In the genomic region with DNA sequence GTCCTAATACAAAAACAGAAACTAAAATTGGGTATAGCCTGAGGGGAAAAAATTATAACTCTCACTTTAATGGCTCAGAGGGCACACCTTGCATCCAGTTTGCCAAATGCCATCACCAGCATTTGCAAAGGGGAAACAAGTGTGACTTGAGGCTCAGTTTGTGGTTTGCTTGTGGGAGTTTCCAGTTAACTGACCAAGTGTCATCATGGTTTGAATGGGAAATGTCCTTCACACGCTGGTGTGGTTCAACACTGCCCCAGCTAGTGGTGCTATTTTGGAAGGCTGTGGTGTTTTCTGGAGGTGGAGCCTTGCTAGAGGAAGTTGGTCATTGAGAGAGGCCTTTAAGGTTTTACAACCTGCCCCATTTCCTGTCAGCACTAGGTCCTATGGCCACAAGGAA, we compare ENCODE assay signal across 32 mouse cellular contexts.
"Had no signal": no experiment of that assay in that cellular context is flagged by ENCODE, and none has a peak within 500 bp of the region (broad histone marks: within the 10 kb centered on the region; RNA-seq: fewer than 3 reads in every experiment).

No protein-coding gene starts in this region.

- H3K4me1 ChIP-seq: liver, embryonic 12.5 days; liver, embryonic 13.5 days; liver, embryonic 15.5 days; lung, embryonic 15.5 days; megakaryocyte, embryonic 14.5 days; midbrain, embryonic 15.5 days had no signal

- H3K9me3 ChIP-seq: limb, embryonic 10.5 days; limb, embryonic 12.5 days; limb, embryonic 13.5 days; limb, embryonic 15.5 days; liver, embryonic 12.5 days; liver, embryonic 13.5 days; liver, embryonic 15.5 days; lung, embryonic 15.5 days; midbrain, embryonic 10.5 days; midbrain, embryonic 12.5 days; midbrain, embryonic 13.5 days; midbrain, embryonic 15.5 days; neural tube, embryonic 12.5 days had no signal

- H3K9ac ChIP-seq: limb, embryonic 12.5 days; limb, embryonic 13.5 days; limb, embryonic 15.5 days; liver, embryonic 12.5 days; liver, embryonic 13.5 days; liver, embryonic 14.5 days; liver, embryonic 15.5 days; liver, postnatal 0 days; lung, embryonic 14.5 days; lung, embryonic 15.5 days; midbrain, embryonic 12.5 days; midbrain, embryonic 13.5 days; midbrain, embryonic 15.5 days; neural tube, embryonic 12.5 days had no signal

- H3K27ac ChIP-seq: limb, embryonic 10.5 days; limb, embryonic 12.5 days; limb, embryonic 13.5 days; limb, embryonic 15.5 days; liver, embryonic 12.5 days; liver, embryonic 13.5 days; liver, embryonic 14.5 days; liver, embryonic 15.5 days; lung, embryonic 15.5 days; macrophage; midbrain, embryonic 10.5 days; midbrain, embryonic 12.5 days; midbrain, embryonic 13.5 days; midbrain, embryonic 15.5 days; neural tube, embryonic 12.5 days had no signal

- DNase-seq: left cerebral cortex, postnatal 4 days; liver; liver, embryonic 13.5 days; liver, postnatal 0 days; lung, adult 18-20 months; lung, adult 2 months; lung, embryonic 14.5 days; lung, postnatal 10 days; lung, postnatal 14 days; lung, postnatal 36 days; lung, postnatal 4 days; midbrain, embryonic 14.5 days had no signal

- H3K27me3 ChIP-seq: limb, embryonic 12.5 days; limb, embryonic 13.5 days; limb, embryonic 15.5 days; liver, embryonic 12.5 days; liver, embryonic 13.5 days; liver, embryonic 15.5 days; lung, embryonic 15.5 days; megakaryocyte, embryonic 14.5 days; midbrain, embryonic 12.5 days; midbrain, embryonic 13.5 days; midbrain, embryonic 15.5 days; neural tube, embryonic 12.5 days had no signal

- H3K4me2 ChIP-seq: limb, embryonic 12.5 days; limb, embryonic 13.5 days; limb, embryonic 15.5 days; liver, embryonic 11.5 days; liver, embryonic 12.5 days; liver, embryonic 13.5 days; liver, embryonic 15.5 days; lung, embryonic 14.5 days; lung, embryonic 15.5 days; midbrain, embryonic 11.5 days; midbrain, embryonic 12.5 days; midbrain, embryonic 13.5 days; midbrain, embryonic 15.5 days; neural tube, embryonic 12.5 days had no signal

- H3K36me3 ChIP-seq: limb, embryonic 10.5 days; limb, embryonic 12.5 days; limb, embryonic 13.5 days; limb, embryonic 15.5 days; liver, embryonic 12.5 days; liver, embryonic 13.5 days; liver, embryonic 15.5 days; lung, embryonic 15.5 days; midbrain, embryonic 10.5 days; midbrain, embryonic 12.5 days; midbrain, embryonic 13.5 days; midbrain, embryonic 15.5 days; neural tube, embryonic 12.5 days had no signal

- ATAC-seq: liver, embryonic 12.5 days; liver, postnatal 0 days; lung, postnatal 0 days; midbrain, embryonic 13.5 days; midbrain, embryonic 15.5 days; midbrain, embryonic 16.5 days had no signal

- H3K4me3 ChIP-seq: limb, embryonic 10.5 days; limb, embryonic 12.5 days; limb, embryonic 13.5 days; limb, embryonic 15.5 days; liver, embryonic 12.5 days; liver, embryonic 13.5 days; liver, embryonic 15.5 days; lung, embryonic 15.5 days; megakaryocyte, embryonic 14.5 days; midbrain, embryonic 10.5 days; midbrain, embryonic 12.5 days; midbrain, embryonic 13.5 days; midbrain, embryonic 15.5 days; myocyte; neural tube, embryonic 12.5 days had no signal
